Mouse (Mus musculus) G1E (cell line): ENCODE measurements at regions not wholly inside any gene's neighbourhood (a gene's known extent, or its start where the extent isn't known, plus 50 kb on each side); places are given as distances from the start of the nearest gene placed in this dataset.

Source experiments
- CTCF ChIP-seq: IDR thresholded peaks from 2 replicates; pipeline ENCODE4 v1.5.1; 2012; ENCODE audit warnings: low read depth, low read length, inconsistent platforms, mixed read lengths
- POLR2AphosphoS5 ChIP-seq: IDR thresholded peaks from 2 replicates; pipeline ENCODE4 v1.6.1; 2012; ENCODE audit warnings: low read depth, low read length, inconsistent platforms; ENCODE audit not compliant: insufficient replicate concordance

DNA sequence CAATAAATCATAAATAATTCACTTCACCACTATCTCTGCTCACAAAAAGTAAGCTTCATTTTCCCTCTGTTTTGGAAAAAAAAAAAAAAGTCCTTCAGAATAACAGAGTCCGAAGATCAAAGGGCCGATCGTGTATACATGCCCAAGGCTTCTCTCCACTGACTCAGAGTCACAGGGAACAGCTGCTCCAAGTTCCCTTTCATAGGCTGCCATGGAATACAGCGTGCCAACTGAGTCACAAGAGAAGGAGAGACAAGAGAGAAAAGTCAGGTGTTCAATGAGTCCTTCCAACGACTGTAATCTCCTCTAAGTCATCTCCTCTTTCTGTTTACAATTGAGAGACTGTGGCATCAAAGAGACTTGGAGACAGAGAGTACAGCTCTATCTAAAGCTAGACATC lies 71.6 kb upstream of the Sfrp2 start:
- no peak for TF ChIP-seq CTCF
- no peak for TF ChIP-seq POLR2AphosphoS5
